Mouse (Mus musculus) cerebellum, adult 9-10 months (tissue): ENCODE results near the gene Cryz.
"Not testable (repeated sequence)": the region's sequence is repeated elsewhere in the genome, so short reads cannot be mapped to it uniquely, and the experiment has no call there.

Experiments used
- DNase-seq: peaks from one replicate; pipeline ENCODE4 v3.0.0; 2022

Cryz gene

DNA sequence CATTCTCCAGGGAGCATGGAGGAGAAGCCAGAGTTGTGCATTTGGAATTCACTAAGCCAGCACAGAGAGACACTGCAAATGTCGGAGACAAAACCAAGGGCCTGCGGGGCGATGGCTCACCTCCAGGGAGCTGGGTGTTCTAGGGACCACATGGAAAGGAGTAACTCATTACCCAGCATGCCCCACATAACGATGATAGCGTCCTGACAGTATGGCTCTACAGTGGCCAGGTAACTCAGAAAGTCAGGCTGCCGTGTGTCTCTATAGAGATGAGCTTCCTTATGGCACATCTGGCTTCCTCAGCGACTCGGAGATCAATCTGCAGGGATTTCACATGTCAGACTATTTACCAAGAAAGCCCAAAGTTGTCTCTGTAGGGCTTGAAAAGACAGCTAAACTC lies 18.3 kb downstream of the Cryz start:
- DNase-seq: no peak

DNA sequence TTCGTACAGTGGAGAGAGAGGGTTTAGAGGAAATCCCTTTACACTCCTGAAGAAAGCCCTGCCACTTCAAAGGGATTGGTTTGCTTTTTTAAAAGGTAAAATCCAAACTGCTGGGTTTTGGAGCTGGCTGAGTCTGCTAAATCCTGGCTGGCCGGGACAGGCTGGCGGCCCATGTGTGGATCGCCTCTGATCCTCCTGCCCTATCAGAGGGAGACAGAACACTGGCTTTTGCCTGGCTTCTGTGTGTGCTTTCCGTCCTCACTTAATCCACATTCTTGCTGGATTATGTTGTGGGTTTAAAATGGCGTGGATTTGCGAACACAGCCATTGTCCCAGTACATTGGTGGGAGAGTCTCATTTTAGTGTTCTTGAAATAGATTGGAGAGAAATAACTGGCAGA lies 18.8 kb downstream of the Cryz start:
- no peak for DNase-seq

DNA sequence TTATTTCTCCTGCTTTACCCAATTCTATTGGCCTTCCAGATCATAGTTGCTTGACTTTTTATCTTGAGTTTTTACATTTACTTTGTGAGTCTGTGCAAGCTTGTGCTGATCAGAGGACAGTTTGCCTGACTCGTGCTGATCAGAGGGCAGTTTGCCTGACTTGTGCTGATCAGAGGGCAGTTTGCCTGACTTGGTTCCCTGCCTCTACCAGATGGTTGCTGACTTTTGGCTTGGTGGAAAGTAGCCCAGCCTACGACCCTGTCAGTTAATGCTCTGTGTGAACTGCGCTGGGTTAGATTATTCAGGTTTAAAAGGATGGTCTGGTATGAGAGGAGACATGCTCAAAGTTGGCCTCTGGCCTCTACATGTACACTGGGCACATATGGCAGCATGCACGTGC lies 19.6 kb downstream of the Cryz start:
- DNase-seq: no peak

DNA sequence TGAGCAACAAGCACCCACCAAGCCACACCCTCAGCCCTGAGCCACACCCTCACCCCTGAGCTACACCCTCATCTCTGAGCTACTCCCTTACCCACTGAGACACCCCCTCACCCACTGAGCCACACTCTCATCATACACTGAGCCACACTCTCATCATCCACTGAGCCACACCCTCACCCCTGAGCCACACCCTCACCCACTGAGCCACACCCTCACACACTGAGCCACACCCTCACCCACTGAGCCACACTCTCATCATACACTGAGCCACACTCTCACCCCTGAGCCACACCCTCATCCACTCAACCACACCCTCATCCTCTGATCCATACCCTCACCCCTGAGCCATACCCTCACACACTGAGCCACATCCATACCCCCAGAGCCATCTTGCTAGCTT lies 31.8 kb downstream of the Cryz start:
- DNase-seq: no peak

DNA sequence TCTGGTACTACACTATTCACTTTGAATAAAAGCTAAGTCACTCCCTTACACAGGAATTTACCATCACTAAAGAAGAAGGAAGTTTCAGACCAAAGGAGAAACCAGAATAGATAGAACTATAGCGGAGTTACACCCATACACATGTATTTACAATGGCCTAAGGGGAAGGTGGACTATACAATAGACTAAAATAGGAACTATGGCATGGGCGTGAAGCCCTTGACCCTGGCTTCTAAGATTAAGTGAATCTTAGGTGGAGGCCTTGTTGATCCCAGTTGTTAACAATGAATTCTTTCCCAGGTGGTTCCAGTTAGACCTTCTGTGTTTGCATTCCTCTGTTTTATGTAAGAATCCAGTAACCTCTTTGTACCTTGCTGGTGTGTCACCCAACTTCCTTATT lies 34.8 kb downstream of the Cryz start:
- DNase-seq: not testable (repeated sequence)

DNA sequence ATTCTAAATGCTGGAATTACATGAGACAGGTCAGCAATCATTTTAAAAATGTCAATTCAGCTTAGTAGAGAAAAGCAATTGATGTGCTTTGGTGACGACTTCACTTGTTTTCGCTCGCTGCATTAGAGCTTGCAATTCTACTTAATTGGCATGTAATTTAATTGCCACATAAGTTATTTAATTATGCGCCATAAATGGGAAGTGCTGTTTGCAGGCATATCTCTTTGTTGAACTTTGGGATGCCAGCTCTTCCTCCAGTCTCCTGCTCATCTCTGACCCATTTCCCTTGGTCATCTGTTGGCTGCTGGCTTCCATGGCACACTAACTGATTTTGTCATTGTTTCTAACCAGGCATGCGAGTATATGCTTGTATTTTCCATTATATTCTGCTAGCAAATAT lies 36.6 kb downstream of the Cryz start:
- no peak for DNase-seq

DNA sequence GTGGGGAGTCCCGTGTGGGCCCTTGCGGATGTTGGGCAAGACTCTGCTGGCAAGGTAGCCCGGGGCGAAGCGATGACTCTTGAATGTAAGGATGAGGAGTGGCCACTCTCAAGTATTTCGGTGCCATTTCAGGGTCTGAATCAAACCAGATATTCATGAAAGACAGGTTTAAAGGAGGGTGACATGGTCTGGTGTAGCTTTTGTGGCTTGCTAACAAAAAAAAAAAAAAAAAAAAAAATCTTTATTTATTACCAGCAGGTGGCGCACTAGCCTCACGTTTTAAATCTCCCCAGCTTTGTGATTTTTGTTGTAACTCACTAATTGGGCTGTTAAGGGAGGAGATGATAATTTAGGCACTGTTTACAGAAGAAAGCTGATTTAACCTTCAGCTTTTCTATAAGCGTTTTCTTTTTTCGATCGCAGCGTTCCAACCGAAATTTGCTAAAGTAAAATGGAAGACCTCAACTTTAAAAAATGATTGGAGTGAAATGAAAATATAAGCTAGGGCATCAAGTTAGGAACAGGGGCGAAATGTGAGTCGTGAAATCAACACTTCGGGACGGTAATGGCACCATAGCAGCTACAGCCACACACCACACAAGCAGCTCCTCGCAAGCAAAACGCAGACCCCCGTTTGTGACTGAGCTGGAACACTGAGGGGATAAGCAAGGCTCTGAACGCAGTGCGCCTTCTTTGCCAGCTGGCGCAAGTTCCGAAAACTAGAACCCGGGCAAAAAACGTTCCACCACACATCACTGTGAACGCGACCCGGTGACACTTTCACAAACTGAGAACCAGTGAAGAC lies 50.3 kb downstream of the Cryz start:
- peak; percentile 26 for DNase-seq

DNA sequence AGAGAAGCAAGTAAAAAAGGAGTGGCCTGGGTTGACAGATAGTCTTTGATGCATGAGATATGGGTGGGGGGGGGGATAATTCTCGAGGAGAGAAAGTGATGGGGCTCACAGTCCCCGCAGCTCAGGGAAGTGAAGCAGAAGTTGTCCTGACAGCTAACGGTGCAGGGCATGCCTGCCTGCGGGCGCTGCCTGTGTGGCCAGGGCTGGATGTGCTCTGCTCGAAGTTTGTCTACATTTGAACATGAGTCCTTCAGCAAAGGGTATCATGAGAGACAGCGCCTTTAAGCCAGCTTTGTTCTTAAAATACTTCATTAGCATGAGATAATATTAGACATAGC lies 50.9 kb downstream of the Cryz start:
- DNase-seq: no peak

DNA sequence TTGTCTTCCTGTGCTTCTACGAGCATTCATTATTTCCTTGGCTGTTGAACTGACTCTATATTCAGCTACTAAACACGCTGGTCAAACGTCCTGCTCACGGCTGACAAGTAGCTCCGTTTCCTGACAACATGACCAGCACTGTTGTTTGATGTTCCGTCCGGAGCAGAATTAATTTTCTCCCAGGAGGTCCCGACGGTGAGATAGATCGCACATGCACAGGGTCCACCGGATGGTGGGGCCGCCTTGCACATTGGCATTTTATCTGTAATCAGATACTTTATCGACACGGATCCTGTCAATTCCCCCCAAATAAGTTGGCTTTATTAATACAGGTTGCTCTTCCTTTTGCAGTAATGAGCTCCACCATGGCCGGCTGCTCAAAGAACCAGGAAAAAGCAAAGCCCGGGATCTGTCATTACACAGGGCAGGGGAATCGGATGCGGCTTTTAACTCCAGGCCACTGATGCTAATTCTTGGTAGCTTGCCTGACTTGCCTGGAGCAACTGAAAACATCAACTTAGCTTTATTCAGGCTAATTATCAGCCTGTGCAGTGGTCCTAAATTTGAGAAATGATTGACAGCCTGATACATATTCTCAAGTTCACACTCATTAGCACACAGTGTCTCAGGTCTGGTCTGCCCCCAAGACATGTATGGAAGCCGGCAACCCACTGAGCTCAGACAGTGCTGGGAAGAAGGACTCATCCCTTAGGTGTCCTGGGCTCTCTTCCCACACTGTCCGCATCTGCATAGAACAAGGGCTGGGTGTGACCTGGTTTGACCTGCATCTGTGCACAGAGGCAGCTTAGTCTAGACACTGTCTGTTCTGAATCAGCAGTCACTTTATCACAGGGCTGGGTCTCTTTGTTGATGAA lies 53.1 kb downstream of the Cryz start:
- no peak for DNase-seq

DNA sequence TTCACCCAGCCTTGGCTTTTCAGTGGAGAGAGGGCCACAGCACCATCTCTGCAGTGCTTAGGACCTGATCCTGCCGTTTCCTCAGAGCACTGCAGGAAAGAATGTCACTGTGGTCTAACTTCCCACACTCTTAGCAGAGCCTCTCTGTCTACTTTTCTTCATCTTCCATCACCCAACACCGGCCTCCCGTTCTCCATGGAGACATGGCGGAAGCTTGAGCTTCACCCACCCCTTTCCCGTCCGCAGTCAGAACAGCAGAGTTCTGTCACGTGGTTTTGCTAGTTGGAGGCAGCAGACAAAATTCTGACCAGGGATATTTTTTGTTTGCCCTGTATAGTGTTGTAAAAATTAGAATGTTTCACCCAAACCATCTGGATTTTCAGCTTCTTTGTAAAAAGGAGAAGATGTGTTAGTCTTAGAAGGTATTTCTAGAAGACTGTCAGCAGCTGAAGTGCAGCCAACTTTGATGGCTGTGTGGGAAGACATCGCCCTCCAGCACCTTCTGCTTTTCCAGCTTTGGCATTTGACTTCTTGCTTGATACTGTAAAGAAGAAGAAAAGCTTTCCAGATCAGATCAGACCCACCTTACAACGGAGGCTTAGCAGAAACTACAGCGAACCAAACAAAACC lies 54.8 kb downstream of the Cryz start:
- DNase-seq: no peak

DNA sequence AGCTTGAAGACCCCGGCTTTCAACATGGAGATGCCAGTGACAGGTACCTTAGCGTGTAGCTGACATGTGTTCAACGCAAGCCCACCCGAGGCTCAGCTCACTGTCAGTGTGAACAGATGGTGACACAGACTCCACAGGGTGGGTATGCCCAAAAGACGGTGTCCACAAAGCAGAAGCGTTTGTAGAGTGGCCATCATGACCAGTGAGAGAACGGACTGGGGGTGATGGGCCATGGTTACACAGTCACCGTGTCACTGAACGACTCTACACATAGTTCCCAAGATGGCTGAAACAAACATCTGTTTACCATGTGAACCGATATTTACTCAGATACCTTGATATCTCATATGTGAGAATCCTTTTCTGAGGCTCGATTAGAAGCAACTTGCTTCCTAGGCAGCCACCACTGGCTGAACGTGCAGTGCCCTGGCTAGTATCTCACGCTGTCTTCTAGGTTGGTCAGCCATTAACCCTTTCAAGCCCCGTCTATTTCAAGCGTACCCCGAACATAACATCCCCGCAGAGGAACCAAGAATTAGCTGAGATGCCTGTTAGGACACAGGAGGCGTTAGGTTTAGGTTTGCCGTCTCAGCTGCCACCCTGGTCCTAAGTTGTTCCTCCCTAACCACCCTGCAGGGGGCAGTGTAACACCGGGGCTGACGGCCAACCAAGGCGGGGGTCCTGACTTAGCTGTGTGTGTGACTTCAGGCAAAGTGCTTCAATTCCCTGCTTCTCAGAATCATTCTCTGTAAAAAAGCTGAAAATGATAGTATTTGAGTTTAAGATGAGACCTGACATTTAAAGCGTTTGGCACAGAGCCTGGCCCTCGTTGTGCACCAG lies 56.3 kb downstream of the Cryz start:
- peak; percentile 58 for DNase-seq

DNA sequence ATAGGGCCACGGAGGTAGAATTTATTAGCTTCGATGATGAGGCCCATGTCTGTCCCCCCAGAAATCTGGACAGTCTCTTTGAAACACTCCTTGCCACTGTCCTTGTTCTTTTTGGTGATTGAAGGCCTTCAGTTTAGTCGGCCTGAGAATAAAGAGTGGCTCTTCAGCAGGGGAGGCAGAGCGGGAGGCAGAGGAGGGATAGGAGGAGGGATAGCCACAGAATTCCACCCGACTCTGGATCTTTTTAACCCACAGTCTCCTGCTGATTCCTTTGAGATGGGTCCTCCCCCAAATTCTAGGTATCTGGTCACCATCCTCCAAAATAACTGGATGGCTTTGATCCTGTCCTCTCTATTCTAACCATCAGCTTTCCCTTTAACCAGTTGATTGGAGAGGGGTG lies 56.9 kb downstream of the Cryz start:
- no peak for DNase-seq

DNA sequence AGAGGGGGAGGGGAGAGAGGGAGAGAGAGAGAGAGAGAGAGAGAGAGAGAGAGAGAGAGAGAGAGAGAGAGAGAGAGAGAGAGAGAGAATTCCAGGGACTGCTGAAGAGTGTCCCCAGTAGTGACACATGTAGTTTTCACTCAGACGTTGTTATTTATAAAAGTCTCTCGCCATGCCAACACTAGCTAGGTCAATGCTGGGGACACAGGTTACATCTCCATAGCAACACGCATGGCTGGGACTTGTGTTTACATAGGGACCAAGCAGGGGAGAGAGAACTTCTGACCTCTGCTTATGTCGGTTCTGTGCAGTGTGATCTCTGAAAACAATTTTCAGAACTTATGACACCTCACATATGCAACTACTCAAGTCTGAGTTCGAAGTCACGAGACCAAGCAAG lies 57.8 kb downstream of the Cryz start:
- no peak for DNase-seq

DNA sequence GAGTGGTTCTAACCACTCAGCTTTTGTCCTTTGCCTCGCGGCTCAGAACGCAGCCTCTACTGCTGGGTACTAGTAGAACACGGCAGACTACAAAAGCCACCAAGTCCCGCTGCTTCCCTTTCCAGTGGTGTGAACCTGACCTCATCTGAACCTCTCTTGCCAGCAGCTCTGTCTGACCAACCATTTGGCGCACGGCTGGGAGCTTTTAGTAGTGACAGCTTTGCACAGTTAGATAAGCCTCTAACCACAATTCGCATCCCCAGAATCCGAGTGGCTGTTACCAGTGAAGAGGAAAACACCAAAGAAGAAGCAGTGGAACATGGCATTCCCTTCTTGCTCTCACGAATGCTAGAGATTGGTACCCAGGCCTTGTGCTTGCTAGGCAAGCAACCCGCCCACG lies 58.4 kb downstream of the Cryz start:
- no peak for DNase-seq

DNA sequence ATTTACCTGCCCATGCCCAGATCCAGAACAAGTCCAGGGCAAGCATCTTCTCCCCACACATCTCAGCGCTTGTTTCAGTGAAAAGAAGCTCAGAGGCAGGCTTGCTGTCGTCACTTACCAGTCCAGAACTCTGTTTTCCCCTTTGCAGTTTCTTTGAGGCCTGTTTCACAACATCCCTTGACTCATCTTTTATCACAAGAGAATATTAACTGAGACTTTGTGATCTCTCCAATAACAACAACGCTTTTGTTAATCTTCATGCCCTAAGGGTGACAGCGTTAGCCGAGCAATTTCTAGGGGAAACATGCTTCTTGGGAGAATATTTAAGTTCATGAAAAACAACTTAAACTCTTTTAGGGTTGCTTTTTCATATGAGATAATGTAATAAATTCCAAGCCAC lies 59.2 kb downstream of the Cryz start:
- DNase-seq: no peak

DNA sequence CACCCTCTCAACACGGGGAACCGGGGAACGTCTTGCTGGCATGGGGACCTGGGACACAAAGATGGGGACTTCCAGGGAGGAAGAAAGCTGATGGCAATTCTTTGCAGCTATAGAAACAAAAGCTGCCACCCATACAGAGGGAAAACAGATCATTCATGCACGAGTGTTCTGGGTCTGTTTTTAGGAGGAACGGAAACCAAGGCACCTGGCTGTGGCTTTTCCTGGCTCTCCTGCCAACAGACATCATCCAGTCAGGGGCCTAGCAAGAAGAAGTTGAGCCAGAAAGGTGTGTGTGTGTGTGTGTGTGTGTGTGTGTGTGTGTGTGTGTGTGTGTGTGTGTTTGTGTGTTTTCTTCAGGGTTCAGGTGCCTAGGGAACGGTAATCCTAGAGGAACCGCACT lies 67.0 kb downstream of the Cryz start, which contains the start of gene Erich3:
Erich3 (plus strand) TSS at position 315 of the 400 bp plus-strand sequence.
- DNase-seq: no peak

DNA sequence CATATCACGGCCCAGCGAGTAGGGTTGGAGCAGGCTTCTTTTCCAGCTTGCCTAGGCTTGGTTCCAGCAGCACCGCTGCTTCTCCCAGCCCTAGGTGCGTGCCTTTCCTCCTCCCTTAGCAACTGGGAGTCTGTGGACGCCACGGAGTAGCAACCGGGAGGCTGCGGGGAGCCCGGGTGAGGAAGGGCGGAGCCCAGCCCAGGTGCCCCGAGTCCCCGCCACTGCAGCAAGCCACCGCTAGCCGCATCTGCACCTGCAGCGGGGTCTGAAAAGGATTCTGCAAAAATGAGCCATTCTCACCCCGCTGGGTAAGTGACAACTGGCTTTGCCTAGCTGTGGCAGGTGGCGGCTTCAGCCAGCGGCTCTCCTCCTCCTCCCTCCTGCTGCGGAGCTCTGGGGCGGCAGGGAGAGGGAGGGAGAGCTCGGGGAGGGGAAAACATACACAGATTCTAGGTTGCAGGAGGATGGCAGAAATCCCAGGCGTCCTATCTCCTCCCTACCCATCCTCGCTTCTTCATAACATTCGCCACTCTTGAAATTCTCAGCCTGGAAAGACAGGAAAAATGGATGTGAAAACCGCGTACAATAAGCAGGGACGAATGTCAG lies 67.6 kb downstream of the Cryz start:
- DNase-seq: peak; percentile 84

DNA sequence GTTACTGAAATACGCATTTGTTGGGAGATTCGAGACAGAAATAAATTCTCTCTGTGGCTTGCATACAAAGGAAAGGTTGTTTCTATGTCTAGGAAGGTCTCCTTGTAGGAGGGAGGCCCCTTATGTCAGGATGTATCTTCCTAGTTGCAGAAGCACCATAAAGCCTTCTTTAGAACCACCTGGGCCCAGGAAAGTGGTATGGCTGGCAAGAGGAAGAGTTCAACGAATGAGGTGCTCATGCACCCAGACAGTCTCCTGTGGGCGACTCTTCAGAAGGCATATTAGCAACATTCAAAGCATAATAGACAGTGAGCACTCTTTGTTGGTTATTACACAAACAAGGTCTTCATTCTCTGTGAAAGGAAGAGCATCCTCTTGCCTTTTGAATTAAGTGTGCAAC lies 68.1 kb downstream of the Cryz start:
- peak; percentile 56 for DNase-seq

DNA sequence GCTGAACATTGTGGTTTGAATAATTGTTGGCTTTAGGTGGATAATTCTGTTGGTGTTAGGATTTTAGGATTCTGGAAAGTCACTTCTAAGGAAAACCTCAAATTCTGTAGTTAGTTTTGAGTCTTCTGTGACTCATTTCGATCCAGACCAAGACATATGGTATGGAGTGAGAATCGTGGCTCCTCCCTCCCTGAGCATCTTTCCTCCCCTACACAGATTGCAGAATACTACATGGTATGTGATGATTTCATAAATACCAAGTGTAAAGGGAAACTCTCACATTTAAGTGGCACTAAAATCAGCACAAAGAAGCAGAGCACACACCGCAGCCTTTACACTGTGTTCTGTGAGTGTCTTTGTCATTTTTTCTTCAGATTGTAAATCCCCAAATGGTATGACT lies 72.0 kb downstream of the Cryz start:
- no peak for DNase-seq

DNA sequence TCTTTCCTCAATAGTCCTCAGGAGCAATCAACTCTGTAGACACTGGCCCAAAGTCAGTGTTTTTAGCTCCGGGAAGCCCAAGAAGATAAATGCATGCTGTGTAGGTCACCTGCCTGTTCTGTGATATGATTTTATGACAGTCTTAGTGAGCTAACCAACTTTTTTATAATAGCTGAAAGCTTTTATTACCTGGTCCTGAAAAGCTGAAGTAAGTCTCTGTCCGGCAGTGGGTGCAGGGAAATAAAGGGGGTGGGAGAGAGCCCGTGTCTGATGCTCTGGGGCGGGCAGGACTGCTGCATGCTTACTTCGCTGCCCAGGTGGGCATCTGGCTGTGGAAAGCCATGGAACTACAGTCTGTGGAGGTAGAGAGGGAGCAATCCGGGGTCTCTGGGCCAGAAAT lies 74.1 kb downstream of the Cryz start:
- no peak for DNase-seq

DNA sequence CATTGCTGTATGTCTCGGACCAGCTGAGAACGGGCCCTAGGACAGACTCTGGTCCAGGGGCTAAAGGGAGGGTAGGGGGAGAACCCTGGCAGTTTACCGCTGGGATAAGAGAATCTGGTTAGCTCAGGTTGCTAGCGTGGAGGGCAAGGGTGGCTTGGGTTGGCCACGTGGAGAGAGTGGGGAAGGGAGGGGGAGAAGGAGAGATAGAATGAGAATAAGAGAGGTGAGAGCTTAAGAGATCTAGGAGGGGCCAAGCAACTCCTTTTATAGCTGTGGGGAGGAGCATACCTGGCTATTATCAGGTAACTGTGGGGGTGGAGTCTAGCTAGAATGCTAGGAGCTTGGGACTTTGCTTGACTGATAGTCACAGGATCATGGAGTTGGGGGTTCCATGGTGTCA lies 74.5 kb downstream of the Cryz start:
- DNase-seq: no peak
